Mouse (Mus musculus): ENCODE data around the gene Apoc4.

The Apoc4 gene

GRCm38 (mm10) chr7:19681202-19681694 lies at the start of gene Apoc4, which contains the start of gene Gm44805:
Apoc4 (minus strand) TSS chr7:19681479.
Gm44805 (minus strand) TSS chr7:19681423.
- in situ Hi-C loops (cut with MboI), result no loop called here

GRCm38 (mm10) chr7:19726541-19726940 lies 45.3 kb upstream of the Apoc4 start:
- in situ Hi-C loops (cut with MboI), result no loop called here

GRCm38 (mm10) chr7:19724167-19724566 lies 42.9 kb upstream of the Apoc4 start:
- in situ Hi-C loops (cut with MboI), result no loop called here

GRCm38 (mm10) chr7:19722754-19723195 lies 41.5 kb upstream of the Apoc4 start:
- in situ Hi-C loops (cut with MboI), result no loop called here

- in situ Hi-C loops (cut with MboI), result loop anchor here (10.0 kb wide), 1 partner anchor 114 kb away; the partner anchor contains the start of gene Clasrp
Observed at GRCm38 (mm10) chr7:19719200-19719599, 37.9 kb upstream of the Apoc4 start.

GRCm38 (mm10) chr7:19718297-19718952 lies 37.1 kb upstream of the Apoc4 start:
- in situ Hi-C loops (cut with MboI), result loop anchor here (10.0 kb wide), 1 partner anchor 114 kb away; the partner anchor contains the start of gene Clasrp

- in situ Hi-C loops (cut with MboI), result loop anchor here (10.0 kb wide), 1 partner anchor 113 kb away; the partner anchor contains the start of gene Clasrp
Observed at GRCm38 (mm10) chr7:19717346-19717745, 36.1 kb upstream of the Apoc4 start.

GRCm38 (mm10) chr7:19716822-19717221 lies 35.5 kb upstream of the Apoc4 start:
- in situ Hi-C loops (cut with MboI), result loop anchor here (10.0 kb wide), 1 partner anchor 112 kb away; the partner anchor contains the start of gene Clasrp

- in situ Hi-C loops (cut with MboI), result loop anchor here (10.0 kb wide), 1 partner anchor 111 kb away; the partner anchor contains the start of gene Clasrp
Observed at GRCm38 (mm10) chr7:19716055-19716682, 34.9 kb upstream of the Apoc4 start.

- in situ Hi-C loops (cut with MboI), result loop anchor here (10.0 kb wide), 1 partner anchor 111 kb away; the partner anchor contains the start of gene Clasrp
Observed at GRCm38 (mm10) chr7:19715239-19716054, 34.2 kb upstream of the Apoc4 start, which contains the start of gene Tomm40. Tomm40 (minus strand) TSS chr7:19715438.

GRCm38 (mm10) chr7:19714836-19715235 lies 33.6 kb upstream of the Apoc4 start:
- in situ Hi-C loops (cut with MboI), result loop anchor here (5.0 to 10.0 kb wide), 2 partner anchors 48 to 110 kb away; partner anchors contain the start of genes Clasrp and Clptm1

GRCm38 (mm10) chr7:19713598-19713997 lies 32.3 kb upstream of the Apoc4 start:
- in situ Hi-C loops (cut with MboI), result loop anchor here (5.0 to 10.0 kb wide), 2 partner anchors 46 to 109 kb away; partner anchors contain the start of genes Clasrp and Clptm1

GRCm38 (mm10) chr7:19713196-19713595 lies 31.9 kb upstream of the Apoc4 start:
- in situ Hi-C loops (cut with MboI), result loop anchor here (5.0 to 10.0 kb wide), 2 partner anchors 46 to 108 kb away; partner anchors contain the start of genes Clasrp and Clptm1

GRCm38 (mm10) chr7:19712414-19712813 lies 31.1 kb upstream of the Apoc4 start:
- in situ Hi-C loops (cut with MboI), result loop anchor here (5.0 to 10.0 kb wide), 2 partner anchors 45 to 108 kb away; partner anchors contain the start of genes Clasrp and Clptm1

- in situ Hi-C loops (cut with MboI), result loop anchor here (5.0 to 10.0 kb wide), 2 partner anchors 43 to 106 kb away; partner anchors contain the start of genes Clasrp and Clptm1
Observed at GRCm38 (mm10) chr7:19710650-19711049, 29.4 kb upstream of the Apoc4 start.

- in situ Hi-C loops (cut with MboI), result no loop called here
Observed at GRCm38 (mm10) chr7:19705271-19705670, 24.0 kb upstream of the Apoc4 start.

- in situ Hi-C loops (cut with MboI), result no loop called here
Observed at GRCm38 (mm10) chr7:19704475-19704874, 23.2 kb upstream of the Apoc4 start.

GRCm38 (mm10) chr7:19702859-19703555 lies 21.7 kb upstream of the Apoc4 start:
- in situ Hi-C loops (cut with MboI), result no loop called here

GRCm38 (mm10) chr7:19701069-19701761 lies 19.9 kb upstream of the Apoc4 start:
- in situ Hi-C loops (cut with MboI), result no loop called here

All from mature B cell (primary cell).